Mouse (Mus musculus): Measurements from ENCODE around the gene Med14. TPM values are rescaled to one million over a fixed set of nuclear protein-coding genes. Genes with fewer than 3 reads are reported as not detected.
A peak's percentile ranks its signal among the peaks of the same experiment; 100 is the strongest.

Med14 gene
- polyA plus RNA-seq, 1 experiment from 2014 or later: 14.5 TPM

DNA sequence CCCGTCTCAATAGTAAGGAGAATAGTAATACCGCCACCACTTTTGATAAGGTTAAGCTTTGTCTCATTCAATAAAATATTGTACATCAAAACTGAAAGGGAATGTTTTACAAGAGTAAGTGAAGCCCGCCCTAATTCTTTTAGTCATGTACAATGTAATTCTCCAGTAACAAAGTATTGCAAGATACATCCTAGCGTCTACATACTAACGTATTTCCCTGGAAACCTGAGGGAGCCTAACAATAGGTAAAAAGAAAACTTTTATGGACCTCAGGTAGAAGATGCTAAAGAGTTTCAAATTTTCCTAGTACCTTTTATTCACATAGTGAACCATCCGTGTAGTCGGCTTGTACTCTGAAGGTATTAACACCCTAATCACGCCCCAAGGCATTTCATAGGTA lies 1.4 kb downstream of the Med14 start:
- no peaks in the 10 kb centered on the region for H3K36me3 ChIP-seq
- WGBS: 31% methylated on average over 8 of the region's 8 CpGs
- H3K4me3 ChIP-seq (replicated peaks): peak overlapping the region; percentile 64
- peaks cover 14% of the 10 kb centered on the region for H3K4me1 ChIP-seq (replicated peaks)
- peak overlapping the region; percentile 81 for H3K9ac ChIP-seq (replicated peaks)
- no peak for ATAC-seq
- H3K27me3 ChIP-seq: no peaks in the 10 kb centered on the region; the same call in 1 of the 2 replicates
- no peaks in the 10 kb centered on the region for H3K9me3 ChIP-seq
- peak overlapping the region; percentile 63 for H3K4me2 ChIP-seq (replicated peaks)
- no peak overlapping the region for H3K27ac ChIP-seq

DNA sequence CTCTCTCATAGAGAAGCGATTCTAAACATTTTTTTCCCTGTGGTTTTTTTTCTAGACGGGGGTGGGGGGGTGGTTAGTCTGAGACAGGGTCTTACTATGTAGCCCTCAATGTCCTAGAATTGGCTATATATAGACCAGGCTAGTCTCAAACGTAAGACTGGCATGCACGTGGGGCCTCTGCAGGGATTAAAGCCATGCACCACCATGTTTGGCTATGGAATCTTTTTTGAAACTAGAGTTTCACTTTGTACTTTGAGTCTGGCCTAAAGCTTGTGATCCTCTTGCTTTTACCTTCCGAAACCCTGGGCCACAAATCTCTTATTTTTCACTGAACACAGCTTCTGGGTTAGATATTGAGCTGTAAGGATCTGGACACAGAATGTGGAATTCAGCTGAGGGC lies 2.2 kb downstream of the Med14 start:
- peak overlapping the region; percentile 64 for H3K4me3 ChIP-seq (replicated peaks)
- H3K27ac ChIP-seq: no peak overlapping the region
- H3K4me1 ChIP-seq (replicated peaks): peaks cover 14% of the 10 kb centered on the region
- no peaks in the 10 kb centered on the region for H3K9me3 ChIP-seq
- no peaks in the 10 kb centered on the region; the same call in 1 of the 2 replicates for H3K27me3 ChIP-seq
- ATAC-seq: no peak
- no peaks in the 10 kb centered on the region for H3K36me3 ChIP-seq
- no peak overlapping the region for H3K9ac ChIP-seq (replicated peaks)
- H3K4me2 ChIP-seq (replicated peaks): peak overlapping the region; percentile 63
- 50% methylated on average over 5 of the region's 5 CpGs for WGBS

DNA sequence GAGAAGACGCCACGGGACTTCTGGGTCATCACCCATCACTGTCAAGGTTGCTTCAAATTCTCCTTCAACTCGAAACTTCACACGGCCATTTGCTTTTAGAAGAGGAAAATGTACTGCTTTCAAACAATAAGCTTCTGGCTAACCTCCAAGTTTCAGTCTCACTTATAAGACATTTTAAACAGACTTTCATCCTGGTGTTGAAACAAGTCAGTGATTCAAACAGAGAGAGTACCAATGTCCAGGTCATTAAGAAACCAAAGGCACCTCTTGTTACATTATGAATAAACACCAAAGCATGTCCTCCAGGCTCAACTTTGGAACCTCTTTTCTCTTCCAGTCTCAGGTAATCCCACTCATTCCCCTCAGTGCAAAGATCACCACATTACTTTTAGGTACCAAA lies 14.0 kb downstream of the Med14 start:
- H3K36me3 ChIP-seq: 0 out of 2 replicates have a peak, but pooled peaks cover 3% of the 10 kb centered on the region
- no peak overlapping the region for H3K27ac ChIP-seq
- H3K27me3 ChIP-seq: no peaks in the 10 kb centered on the region
- ATAC-seq: no peak
- no peak overlapping the region for H3K9ac ChIP-seq (replicated peaks)
- 85% methylated on average over 4 of the region's 4 CpGs for WGBS
- no peaks in the 10 kb centered on the region for H3K4me1 ChIP-seq (replicated peaks)
- H3K4me3 ChIP-seq (replicated peaks): no peak overlapping the region
- H3K9me3 ChIP-seq: no peaks in the 10 kb centered on the region
- H3K4me2 ChIP-seq (replicated peaks): no peak overlapping the region

DNA sequence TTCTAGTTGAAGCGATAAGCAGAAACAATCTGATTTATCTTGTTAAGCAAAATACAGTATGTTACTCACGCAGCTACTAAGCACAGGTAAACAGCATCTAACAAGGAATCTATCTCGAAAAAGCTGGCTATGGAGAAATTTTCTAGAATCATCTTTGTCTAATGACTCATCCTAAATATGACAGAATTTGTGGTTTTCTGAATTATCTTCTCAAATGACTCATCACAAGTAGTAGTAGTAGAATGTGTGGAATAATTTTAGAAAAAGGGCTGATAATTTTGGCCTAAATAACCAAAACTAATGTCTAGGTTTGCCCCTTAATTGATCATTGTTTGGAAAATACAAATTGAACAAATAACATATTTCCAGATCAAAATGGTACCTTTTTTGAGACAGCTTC lies 15.1 kb downstream of the Med14 start:
- Histone ChIP-seq H3K27me3 (no peaks in the 10 kb centered on the region), H3K9ac (replicated peaks) (no peak overlapping the region), H3K4me3 (replicated peaks) (no peak overlapping the region), H3K36me3 (0 out of 2 replicates have a peak, but pooled peaks cover 3% of the 10 kb centered on the region), H3K9me3 (no peaks in the 10 kb centered on the region), H3K4me2 (replicated peaks) (no peak overlapping the region), H3K27ac (no peak overlapping the region), H3K4me1 (replicated peaks) (no peaks in the 10 kb centered on the region)
- ATAC-seq: no peak
- WGBS: 91% methylated on average over 3 of the region's 3 CpGs

DNA sequence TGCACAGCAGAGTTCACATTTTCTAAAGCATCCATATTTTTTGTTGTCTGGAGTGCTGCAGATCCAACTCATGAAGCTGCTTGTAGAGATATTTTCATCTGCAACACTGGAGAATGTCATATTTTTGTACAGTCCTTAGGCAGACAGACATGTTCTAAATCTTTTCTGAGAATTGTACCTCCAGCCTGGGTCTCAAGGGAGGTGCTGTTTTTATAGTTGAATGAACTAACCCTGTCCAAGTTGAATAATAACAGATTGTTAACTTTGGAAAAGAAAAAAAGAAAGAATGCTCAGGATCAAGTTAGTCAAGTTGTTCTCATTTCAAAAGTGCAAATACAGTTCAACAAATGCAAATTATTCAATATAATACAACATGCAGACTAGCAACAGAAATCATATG lies 21.5 kb downstream of the Med14 start:
- Histone ChIP-seq H3K9ac (replicated peaks) (no peak overlapping the region), H3K27me3 (no peaks in the 10 kb centered on the region), H3K4me3 (replicated peaks) (no peak overlapping the region), H3K4me2 (replicated peaks) (no peak overlapping the region), H3K36me3 (peaks cover 11% of the 10 kb centered on the region), H3K9me3 (no peaks in the 10 kb centered on the region), H3K27ac (no peak overlapping the region), H3K4me1 (replicated peaks) (no peaks in the 10 kb centered on the region)
- no peak for ATAC-seq

DNA sequence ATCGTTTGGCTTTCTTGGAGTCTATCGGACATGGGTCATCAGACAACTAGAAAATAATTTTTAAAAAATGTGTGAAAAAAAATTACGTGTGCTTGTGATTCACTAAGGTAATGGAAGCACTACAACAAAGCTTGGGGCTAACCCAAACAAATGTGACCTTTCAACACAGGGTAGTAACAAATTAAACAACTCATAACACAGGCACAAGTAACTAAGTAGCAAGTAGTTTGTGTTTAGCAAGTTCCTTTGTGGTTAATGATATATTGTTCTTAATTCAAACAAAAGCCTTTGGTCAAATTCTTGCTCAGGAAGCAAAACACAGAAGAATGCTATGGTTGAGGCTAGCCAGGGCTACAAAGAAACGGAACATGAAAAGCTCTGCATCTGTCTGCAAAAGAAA lies 45.8 kb downstream of the Med14 start:
- peaks cover 21% of the 10 kb centered on the region for H3K36me3 ChIP-seq

DNA sequence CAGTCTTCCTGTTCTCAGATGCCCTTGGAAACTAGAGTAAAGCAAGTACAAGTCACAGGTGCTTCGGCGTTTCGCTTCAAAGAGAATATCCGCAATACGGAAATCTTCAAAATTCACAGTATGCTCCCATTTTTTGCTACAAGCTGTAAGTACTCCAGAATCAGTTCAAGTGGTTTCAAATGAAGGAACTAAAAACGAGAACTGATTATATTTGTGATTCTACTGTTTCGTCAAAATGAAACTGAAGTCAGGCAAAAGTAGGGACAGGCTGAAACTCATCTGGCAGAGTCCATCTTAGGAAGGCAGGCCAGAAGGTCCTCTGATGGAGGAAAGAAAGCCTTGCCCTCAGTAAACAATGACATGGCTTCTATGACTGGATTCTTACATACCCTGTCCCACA lies 48.1 kb downstream of the Med14 start:
- H3K27me3 ChIP-seq: no peaks in the 10 kb centered on the region
- no peaks in the 10 kb centered on the region for H3K4me1 ChIP-seq (replicated peaks)
- 93% methylated on average over 7 of the region's 7 CpGs for WGBS
- H3K9me3 ChIP-seq: no peaks in the 10 kb centered on the region
- H3K4me3 ChIP-seq (replicated peaks): no peak overlapping the region
- ATAC-seq: no peak
- no peak overlapping the region for H3K4me2 ChIP-seq (replicated peaks)
- no peak overlapping the region for H3K27ac ChIP-seq
- peaks cover 21% of the 10 kb centered on the region for H3K36me3 ChIP-seq
- no peak overlapping the region for H3K9ac ChIP-seq (replicated peaks)

More for the DNA sequence above, 45.8 kb downstream of the Med14 start:
- WGBS: 90% methylated on average over 4 of the region's 4 CpGs
- Histone ChIP-seq H3K27ac (no peak overlapping the region), H3K4me3 (replicated peaks) (no peak overlapping the region), H3K4me2 (replicated peaks) (no peak overlapping the region), H3K9ac (replicated peaks) (no peak overlapping the region), H3K27me3 (no peaks in the 10 kb centered on the region), H3K9me3 (no peaks in the 10 kb centered on the region), H3K4me1 (replicated peaks) (no peaks in the 10 kb centered on the region)
- ATAC-seq: no peak

DNA sequence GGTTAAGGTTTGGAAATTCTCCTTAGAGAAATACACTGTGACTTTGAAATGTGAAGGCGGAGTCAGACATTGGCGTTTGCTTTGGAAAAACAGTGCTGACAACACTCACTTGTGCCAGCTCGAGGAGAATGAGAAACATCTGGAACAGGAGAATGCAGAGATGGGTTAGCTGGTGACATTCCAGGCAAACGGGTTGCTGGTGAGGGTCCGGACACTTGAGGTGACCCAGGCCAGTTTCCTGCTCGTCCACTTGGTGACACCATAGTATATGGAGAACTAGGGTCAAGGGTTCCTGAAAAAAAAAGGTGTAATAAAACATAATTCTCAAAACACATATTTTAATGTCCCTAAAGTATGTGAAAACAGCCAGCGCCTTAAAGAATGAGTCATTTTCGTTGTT lies 75.0 kb downstream of the Med14 start:
- Histone ChIP-seq H3K27me3 (no peaks in the 10 kb centered on the region), H3K9ac (replicated peaks) (no peak overlapping the region), H3K4me3 (replicated peaks) (no peak overlapping the region), H3K9me3 (no peaks in the 10 kb centered on the region), H3K4me2 (replicated peaks) (no peak overlapping the region), H3K4me1 (replicated peaks) (no peaks in the 10 kb centered on the region), H3K27ac (no peak overlapping the region), H3K36me3 (peaks cover 10% of the 10 kb centered on the region)
- ATAC-seq: no peak
- 89% methylated on average over 8 of the region's 8 CpGs for WGBS

DNA sequence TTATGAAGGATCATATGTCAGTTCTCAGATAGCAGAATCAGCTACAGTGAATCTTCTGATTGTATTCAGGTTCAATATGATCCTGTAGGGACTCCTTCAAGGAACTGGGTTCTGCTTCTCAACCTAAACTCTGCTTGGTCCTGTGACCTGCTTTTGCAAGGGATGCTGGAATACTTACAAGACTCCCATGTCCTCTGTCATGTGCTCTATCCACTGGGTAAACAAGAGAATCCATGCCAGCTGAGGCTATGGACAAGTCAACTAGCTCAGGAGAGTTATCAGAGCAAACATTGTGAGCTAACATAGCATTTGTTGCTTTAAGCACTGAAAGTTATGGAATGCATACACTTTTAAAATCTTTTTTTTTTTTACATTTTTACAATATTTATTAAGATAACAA lies 75.8 kb downstream of the Med14 start:
- Histone ChIP-seq H3K4me1 (replicated peaks) (no peaks in the 10 kb centered on the region), H3K27me3 (no peaks in the 10 kb centered on the region), H3K9me3 (no peaks in the 10 kb centered on the region), H3K9ac (replicated peaks) (no peak overlapping the region), H3K27ac (no peak overlapping the region), H3K4me3 (replicated peaks) (no peak overlapping the region), H3K36me3 (peaks cover 10% of the 10 kb centered on the region), H3K4me2 (replicated peaks) (no peak overlapping the region)
- no peak for ATAC-seq

DNA sequence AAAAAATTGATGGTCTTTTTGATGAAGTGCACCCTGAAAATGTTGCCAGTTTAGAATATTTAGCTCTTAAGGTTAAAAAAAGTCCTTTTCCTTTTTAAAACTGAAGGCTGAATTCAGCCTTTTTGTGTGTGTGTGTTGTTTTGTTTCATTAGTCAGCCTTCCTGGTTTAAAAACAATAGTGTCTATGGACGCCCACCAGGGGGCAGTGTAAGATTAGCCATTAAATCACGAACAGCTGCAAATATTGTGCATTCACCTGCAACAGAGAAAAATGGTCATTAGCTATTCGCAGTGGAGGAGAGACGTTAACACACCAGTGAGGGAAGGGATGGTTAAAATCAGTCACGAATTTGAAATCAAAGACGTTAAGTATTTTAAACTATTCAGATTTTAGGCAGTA lies 84.5 kb downstream of the Med14 start:
- H3K9me3 ChIP-seq: no peaks in the 10 kb centered on the region
- 0 out of 2 replicates have a peak, but pooled peaks cover 3% of the 10 kb centered on the region for H3K36me3 ChIP-seq
- no peak overlapping the region for H3K4me3 ChIP-seq (replicated peaks)
- no peaks in the 10 kb centered on the region for H3K27me3 ChIP-seq
- 33% methylated on average over 6 of the region's 6 CpGs for WGBS
- H3K27ac ChIP-seq: 0 out of 2 replicates have a peak overlapping the region, but pooled peaks have one; percentile 9
- no peak for ATAC-seq
- H3K4me1 ChIP-seq (replicated peaks): peaks cover 11% of the 10 kb centered on the region
- H3K9ac ChIP-seq (replicated peaks): no peak overlapping the region
- H3K4me2 ChIP-seq (replicated peaks): no peak overlapping the region

DNA sequence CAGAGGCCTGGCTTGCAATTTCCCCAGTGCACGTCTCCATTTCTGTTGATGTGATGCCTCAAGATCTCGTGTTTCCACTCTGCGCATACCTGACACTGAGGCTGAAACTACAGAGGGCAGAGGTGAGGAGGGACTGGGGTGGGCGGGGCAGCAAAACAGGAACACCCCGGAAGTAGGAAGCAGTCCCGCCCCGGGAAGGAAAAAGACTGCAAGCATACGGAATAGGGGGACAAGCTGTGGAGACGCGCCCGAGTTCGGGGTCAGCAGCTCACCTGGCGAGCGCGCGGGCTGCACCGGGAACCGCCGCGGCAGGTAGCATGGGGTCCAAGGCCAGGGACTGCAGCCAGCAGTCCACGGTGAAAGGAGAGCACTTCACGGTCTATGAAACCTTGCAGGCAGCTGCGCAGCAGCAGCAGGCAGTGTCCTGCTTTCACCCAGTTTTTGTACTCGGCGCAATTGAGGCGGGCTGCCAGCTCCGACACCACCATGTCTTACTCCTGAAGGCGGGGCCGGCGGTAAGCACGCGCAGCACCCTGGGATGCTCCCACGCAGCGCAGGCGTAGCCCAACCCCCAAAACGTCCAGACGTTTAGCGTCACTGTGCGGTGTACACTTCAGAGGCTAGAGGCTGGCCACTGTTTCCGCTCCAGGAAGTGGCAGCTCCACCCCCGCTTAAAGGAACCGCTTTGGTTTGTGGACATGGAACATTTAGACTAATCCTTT lies 88.7 kb downstream of the Med14 start, which contains the start of gene 1810030O07Rik:
Gene 1810030O07Rik (minus strand): TSS at position 615 of the 722 bp plus-strand sequence.
- H3K4me1 ChIP-seq (replicated peaks): peaks cover 11% of the 10 kb centered on the region
- H3K27ac ChIP-seq: peak within 1 kb of the TSS; percentile 81
- H3K4me2 ChIP-seq (replicated peaks): peak within 1 kb of the TSS; percentile 58
- peak within 1 kb of the TSS; percentile 68 for H3K4me3 ChIP-seq (replicated peaks)
- 18% methylated on average over 42 of the region's 42 CpGs for WGBS
- no peaks in the 10 kb centered on the region for H3K27me3 ChIP-seq
- H3K36me3 ChIP-seq: peaks cover 16% of the 10 kb centered on the region
- no peaks in the 10 kb centered on the region for H3K9me3 ChIP-seq
- peak within 1 kb of the TSS; percentile 80 for H3K9ac ChIP-seq (replicated peaks)
- ATAC-seq: peak; percentile 100

DNA sequence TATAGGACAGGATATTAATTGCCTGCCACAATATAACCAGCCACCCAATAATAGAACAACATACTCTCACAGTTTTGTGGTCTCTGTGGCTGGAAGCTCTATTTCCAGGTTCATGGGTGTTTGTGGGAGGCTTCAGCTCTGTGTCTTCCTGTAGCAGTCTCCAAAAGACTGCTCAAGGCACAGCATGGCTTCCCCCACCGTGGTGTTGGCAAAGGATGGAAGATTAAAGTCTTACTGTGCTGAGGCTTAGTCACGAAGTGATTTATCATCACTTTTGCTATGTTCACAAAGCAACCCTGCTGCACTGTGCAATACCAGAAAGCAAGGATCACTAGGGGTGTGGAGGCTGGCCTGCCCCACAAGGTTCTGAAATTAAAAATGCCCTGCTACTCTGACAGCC lies 108.0 kb downstream of the Med14 start:
- no peaks in the 10 kb centered on the region for H3K27me3 ChIP-seq
- no peak overlapping the region for H3K4me2 ChIP-seq (replicated peaks)
- no peak overlapping the region for H3K27ac ChIP-seq
- peaks cover 45% of the 10 kb centered on the region for H3K36me3 ChIP-seq
- 74% methylated on average over 2 of the region's 2 CpGs for WGBS
- H3K4me1 ChIP-seq (replicated peaks): no peaks in the 10 kb centered on the region
- H3K4me3 ChIP-seq (replicated peaks): no peak overlapping the region
- no peaks in the 10 kb centered on the region for H3K9me3 ChIP-seq
- ATAC-seq: no peak
- H3K9ac ChIP-seq (replicated peaks): no peak overlapping the region

DNA sequence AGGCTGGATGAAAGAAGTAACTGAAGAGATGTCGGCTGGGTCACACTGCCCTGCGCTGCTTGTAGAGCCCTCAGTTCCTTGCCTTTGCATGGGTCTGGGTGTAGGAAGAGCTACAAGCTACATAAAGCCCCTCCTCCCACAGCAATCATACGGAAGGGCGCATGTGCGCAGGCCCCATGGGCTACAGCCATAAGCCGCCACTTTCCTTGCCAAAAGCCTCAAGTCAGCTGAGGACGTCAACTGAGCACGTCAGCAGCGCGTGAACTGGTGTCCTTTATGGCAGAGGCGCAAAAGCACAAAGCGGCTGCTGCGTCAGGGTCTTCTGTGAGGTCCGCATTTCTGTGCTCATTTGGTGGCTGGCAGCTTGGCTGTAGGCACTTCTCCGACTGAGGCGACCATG lies 110.0 kb downstream of the Med14 start:
- H3K9me3 ChIP-seq: no peaks in the 10 kb centered on the region
- H3K9ac ChIP-seq (replicated peaks): no peak overlapping the region
- H3K27ac ChIP-seq: no peak overlapping the region
- H3K4me1 ChIP-seq (replicated peaks): no peaks in the 10 kb centered on the region
- no peaks in the 10 kb centered on the region for H3K27me3 ChIP-seq
- peaks cover 31% of the 10 kb centered on the region for H3K36me3 ChIP-seq
- WGBS: 93% methylated on average over 16 of the region's 16 CpGs
- no peak overlapping the region for H3K4me3 ChIP-seq (replicated peaks)
- no peak for ATAC-seq
- no peak overlapping the region for H3K4me2 ChIP-seq (replicated peaks)
